ENCODE assay signal across 9 mouse cellular contexts in the genomic region with DNA sequence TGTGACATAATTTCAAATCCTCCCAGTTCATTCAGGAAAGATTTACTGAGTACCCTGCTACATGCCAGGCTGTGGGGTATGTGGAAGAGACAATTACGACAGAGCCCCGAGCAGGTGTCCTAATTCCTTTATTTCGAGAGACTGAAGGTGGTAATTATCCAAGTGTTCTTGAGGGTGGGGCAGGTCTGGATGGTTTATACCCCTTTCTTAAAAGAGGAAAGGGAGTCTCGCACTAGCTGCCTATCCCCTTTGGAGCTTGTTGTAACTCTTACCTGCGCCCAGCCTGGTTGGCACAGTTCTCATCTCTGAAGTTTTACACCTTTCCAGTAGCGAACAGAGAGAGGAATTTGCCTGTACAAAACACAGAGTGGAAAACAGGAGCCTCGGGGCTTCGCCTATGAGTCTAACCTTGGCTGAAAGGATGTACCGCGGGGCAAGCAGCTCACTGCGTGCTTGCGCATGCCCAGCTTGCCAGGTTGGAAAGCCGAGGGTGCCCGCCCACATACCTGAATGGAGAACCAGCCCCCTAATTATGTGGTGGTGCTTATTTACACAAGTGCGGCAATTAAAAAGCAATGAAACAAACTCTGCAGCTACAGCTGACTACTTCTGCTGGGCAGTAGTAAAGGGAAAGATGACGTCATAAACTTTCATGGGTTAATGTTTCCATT.
DNase-seq lines count a peak whose midpoint lies in the region; ATAC-seq and TF ChIP-seq lines count a peak whose summit lies in the region.
"Had no signal": no experiment of that assay in that cellular context is flagged by ENCODE, and none has a peak within 500 bp of the region (broad histone marks: within the 10 kb centered on the region; RNA-seq: fewer than 3 reads in every experiment).

No protein-coding gene starts in this region.

- peaks cover 55% of the 10 kb centered on the region for H3K4me1 ChIP-seq in heart, embryonic 13.5 days
- peaks cover 3% of the 10 kb centered on the region; the same call in 1 of the 2 replicates for H3K4me1 ChIP-seq in liver, embryonic 11.5 days (replicated peaks; ENCODE audit: control insufficient read depth, insufficient read depth, low read length)

- no peaks in the 10 kb centered on the region for H3K36me3 ChIP-seq in heart, embryonic 13.5 days
- H3K36me3 ChIP-seq in liver, embryonic 11.5 days (ENCODE audit: control insufficient read depth, insufficient read depth, low read length), result no peaks in the 10 kb centered on the region

- TF ChIP-seq POLR2A in brain, embryonic 14.5 days (IDR thresholded peaks at IDR 0.05; ENCODE audit: borderline replicate concordance, extremely low read depth, insufficient read depth, insufficient read length, poor library complexity, severe bottlenecking), result no peak

- H3K9ac ChIP-seq in heart, embryonic 13.5 days, result peak overlapping the region; percentile 84
- H3K9ac ChIP-seq in liver, embryonic 11.5 days (ENCODE audit: low read depth, low read length), result no peak overlapping the region
- H3K9ac ChIP-seq: lung, embryonic 14.5 days had no signal

- no peak for ATAC-seq in heart, embryonic 13.5 days (ENCODE audit: extremely low read depth, insufficient number of reproducible peaks, low FRiP score, low TSS enrichment)
- peak; percentile 9; the same call in 1 of the 2 replicates for ATAC-seq in granulocyte monocyte progenitor cell, adult 5-6 weeks (replicated peaks; ENCODE audit: poor library complexity, severe bottlenecking)
- ATAC-seq in liver, embryonic 11.5 days (replicated peaks; ENCODE audit: low FRiP score), result no peak

- peak overlapping the region; percentile 95 for H3K4me2 ChIP-seq in heart, embryonic 13.5 days
- H3K4me2 ChIP-seq in liver, embryonic 11.5 days, result no peak overlapping the region
- H3K4me2 ChIP-seq: lung, embryonic 14.5 days had no signal

- WGBS in heart, embryonic 13.5 days, result 77% methylated on average over 16 of the region's 16 CpGs
- WGBS in large intestine, adult 2 months, result 25% methylated on average over 16 of the region's 16 CpGs
- 83% methylated on average over 16 of the region's 16 CpGs for WGBS in liver, embryonic 11.5 days

- no peaks in the 10 kb centered on the region for H3K27me3 ChIP-seq in heart, embryonic 13.5 days (replicated peaks)
- H3K27me3 ChIP-seq in liver, embryonic 11.5 days (replicated peaks; ENCODE audit: control insufficient read depth, insufficient read depth, low read length), result no peaks in the 10 kb centered on the region

- no peak for TF ChIP-seq CTCF in brain, embryonic 14.5 days (IDR thresholded peaks at IDR 0.05; ENCODE audit: borderline replicate concordance, extremely low read depth, insufficient read depth, insufficient read length)

- H3K4me3 ChIP-seq in heart, embryonic 13.5 days, result peak overlapping the region; percentile 67
- H3K4me3 ChIP-seq in liver, embryonic 11.5 days (ENCODE audit: low read depth, low read length), result no peak overlapping the region

- H3K27ac ChIP-seq in heart, embryonic 13.5 days (replicated peaks), result peak overlapping the region; percentile 61; the same call in 1 of the 2 replicates
- no peak overlapping the region for H3K27ac ChIP-seq in liver, embryonic 11.5 days (ENCODE audit: low read depth, low read length)

- no peak for DNase-seq in heart, postnatal 4 days
- DNase-seq in brain, embryonic 14.5 days (ENCODE audit: low read depth), result peak; percentile 26
- peak; percentile 76 for DNase-seq in large intestine, adult 2 months (ENCODE audit: low read depth, low spot score)
- DNase-seq in liver, embryonic 11.5 days (ENCODE audit: low spot score), result no peak
- no peak for DNase-seq in spleen, postnatal 14 days (ENCODE audit: low spot score in 2 of 2)
- DNase-seq in adrenal gland, adult (ENCODE audit: inconsistent age in 2 of 2, low spot score in 1 of 2), result no peak
- DNase-seq: lung, embryonic 14.5 days had no signal

- H3K9me3 ChIP-seq in heart, embryonic 13.5 days, result no peaks in the 10 kb centered on the region
- no peaks in the 10 kb centered on the region for H3K9me3 ChIP-seq in liver, embryonic 11.5 days (ENCODE audit: control insufficient read depth, low read length)

Comparison
In these comparisons a context has a peak if more than half of its experiments do, and no peak if none do; other contexts are left out.
1. DNase-seq: peak in brain, embryonic 14.5 days (single experiment) and large intestine, adult 2 months (single experiment); none in heart, postnatal 4 days (single experiment), liver, embryonic 11.5 days (single experiment), spleen, postnatal 14 days (0 of 2) and adrenal gland, adult (0 of 2).